Mouse (Mus musculus) frontal cortex, postnatal 10 days (tissue): ENCODE results near the gene Hcar2.

ENCODE experiments used
- DNase-seq, 2 experiments: peaks; one replicate each; pipeline ENCODE4 v3.0.0; 2022; ENCODE audit warnings: low spot score in 2 of 2, mixed read lengths in 1 of 2

Gene Hcar2

GRCm38 (mm10) chr5:123862374-123863350 is 2.6 kb downstream of the Hcar2 start:
- no peak for DNase-seq

GRCm38 (mm10) chr5:123858798-123859197 is 6.5 kb downstream of the Hcar2 start:
- no peak for DNase-seq

DNA sequence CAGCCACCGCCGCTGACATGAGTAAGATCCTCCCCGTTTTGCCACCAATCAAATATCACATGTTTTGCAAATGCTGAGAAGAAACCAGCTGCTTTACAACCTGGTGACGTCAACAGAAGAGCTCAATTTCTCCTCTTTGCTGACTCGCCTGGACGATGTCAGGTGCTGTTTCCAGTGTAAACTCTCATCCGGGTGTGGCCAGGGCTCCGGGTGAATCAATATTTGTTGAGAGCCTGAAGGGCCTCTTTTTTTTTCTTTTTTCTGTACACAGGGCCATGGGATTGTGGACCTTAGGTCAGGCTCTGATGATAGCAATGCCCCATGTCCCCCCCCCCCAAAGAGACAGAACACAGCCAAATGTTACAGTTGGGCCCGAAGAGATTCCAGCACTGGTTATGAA is 10.8 kb downstream of the Hcar2 start:
- DNase-seq = no peak

- no peak for DNase-seq
Measured at GRCm38 (mm10) chr5:123853877-123854504, 11.3 kb downstream of the Hcar2 start.

GRCm38 (mm10) chr5:123851398-123851797 is 13.9 kb downstream of the Hcar2 start:
- DNase-seq = no peak

DNA sequence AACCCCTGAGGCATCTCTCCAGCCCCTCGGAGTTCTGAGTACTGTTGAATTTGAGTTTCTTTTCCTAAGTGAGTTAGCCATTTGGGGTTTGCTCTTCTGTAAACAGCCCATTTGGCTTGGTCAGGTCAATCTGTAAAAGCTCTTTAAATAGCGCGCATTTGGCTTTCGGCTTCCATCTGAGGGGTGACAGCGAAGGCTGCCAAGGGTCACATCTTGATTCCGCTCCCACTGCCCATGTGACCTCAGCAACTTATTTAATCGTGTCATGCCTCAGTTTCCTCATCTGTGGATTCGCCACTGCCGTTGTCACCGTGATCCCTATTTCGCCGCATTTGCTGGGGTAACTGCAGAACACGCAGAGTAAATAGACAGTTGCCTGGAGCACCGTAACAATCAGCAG is 21.0 kb downstream of the Hcar2 start:
- DNase-seq = no peak

GRCm38 (mm10) chr5:123843816-123844215 is 21.5 kb downstream of the Hcar2 start:
- DNase-seq = no peak

GRCm38 (mm10) chr5:123842935-123843282 is 22.4 kb downstream of the Hcar2 start:
- DNase-seq = no peak

DNA sequence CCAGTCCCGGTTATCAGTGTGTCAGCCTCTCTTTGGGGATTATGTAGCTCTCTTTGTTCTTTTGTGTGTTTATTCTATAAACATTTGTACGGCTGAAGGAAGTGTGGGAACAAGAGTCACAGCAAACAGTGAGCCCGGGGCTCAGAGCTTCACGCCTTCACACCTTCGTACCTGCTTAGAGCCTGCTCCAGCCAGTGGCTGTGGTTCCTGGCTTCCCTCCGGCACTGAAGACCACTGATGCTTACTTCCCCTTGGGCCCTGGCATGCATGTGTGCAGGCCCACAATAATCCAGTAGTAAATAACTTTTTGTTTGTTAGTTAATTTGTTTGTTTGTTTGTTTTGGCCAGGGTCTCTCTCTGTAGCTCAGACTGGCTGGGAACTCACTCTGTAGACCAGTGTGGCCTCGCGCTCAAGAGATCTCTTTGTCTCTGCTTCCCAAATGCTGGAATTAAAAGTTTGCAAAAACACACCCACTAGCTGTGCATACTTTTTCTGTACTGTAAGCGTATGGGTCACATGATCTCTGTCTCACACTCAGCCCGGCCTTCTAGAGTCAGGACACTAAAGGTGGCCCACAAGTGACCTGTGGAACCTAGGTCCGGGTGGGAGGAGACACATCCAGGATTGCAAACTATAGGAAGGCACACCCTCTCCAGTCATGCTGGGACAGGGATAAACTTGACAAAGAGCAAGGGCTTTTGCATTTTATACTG is 22.9 kb downstream of the Hcar2 start:
- no peak for DNase-seq

GRCm38 (mm10) chr5:123837371-123837770 is 27.9 kb downstream of the Hcar2 start:
- DNase-seq = no peak

GRCm38 (mm10) chr5:123834836-123835235 is 30.5 kb downstream of the Hcar2 start:
- no peak for DNase-seq

GRCm38 (mm10) chr5:123832309-123832708 is 33.0 kb downstream of the Hcar2 start:
- no peak for DNase-seq

- peak in 1 of 2 experiments; percentile 41 for DNase-seq
Measured at GRCm38 (mm10) chr5:123827659-123828091, 37.6 kb downstream of the Hcar2 start.

GRCm38 (mm10) chr5:123822706-123823105 is 42.6 kb downstream of the Hcar2 start:
- no peak for DNase-seq

DNA sequence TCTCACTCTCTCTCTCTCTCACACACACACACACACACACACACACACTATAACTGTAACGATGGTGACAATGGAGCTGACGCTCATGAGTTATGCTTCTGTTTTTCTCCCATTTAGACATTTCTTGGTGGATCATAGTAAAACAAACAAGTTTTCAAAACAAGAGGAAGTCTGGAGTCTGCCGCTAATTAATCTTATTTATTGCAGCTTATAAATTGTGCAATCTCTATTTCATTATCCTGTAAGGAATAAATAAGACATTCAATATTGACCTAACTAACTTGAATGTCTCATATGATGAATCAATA is 44.1 kb downstream of the Hcar2 start:
- no peak for DNase-seq

- no peak for DNase-seq
Measured at GRCm38 (mm10) chr5:123820501-123821263, 44.6 kb downstream of the Hcar2 start.

DNA sequence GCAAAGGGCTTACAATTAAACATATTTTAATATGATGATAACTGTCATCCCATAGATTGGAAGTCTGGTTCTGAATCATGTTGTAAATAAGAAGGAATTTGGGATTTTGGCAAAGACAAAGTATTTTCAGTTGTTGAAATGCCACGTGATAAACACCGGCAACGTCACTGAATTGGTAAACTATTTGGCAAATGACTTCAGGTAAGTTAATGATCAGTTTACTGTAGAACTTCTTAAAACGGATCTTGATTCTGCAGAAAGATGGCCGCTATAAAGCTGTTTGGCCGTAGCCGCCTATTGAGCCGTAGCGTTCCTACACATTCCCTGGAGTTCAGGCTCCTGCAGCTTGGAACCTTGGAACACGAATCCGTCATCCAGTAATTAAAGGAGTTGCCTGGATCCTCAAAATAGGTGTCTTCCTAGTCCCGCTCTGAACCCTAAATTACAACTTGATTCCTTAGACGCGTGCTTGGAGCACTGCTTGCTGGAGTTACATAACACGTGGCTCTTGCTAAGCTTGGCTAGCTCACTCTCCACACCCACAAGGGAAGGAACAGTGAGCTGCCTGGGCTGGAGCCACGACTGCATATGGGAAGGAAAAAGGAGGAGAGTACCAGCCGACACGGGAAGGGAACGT is 46.2 kb downstream of the Hcar2 start:
- DNase-seq = peak; percentile 13 to 24

- no peak for DNase-seq
Measured at GRCm38 (mm10) chr5:123816891-123817290, 48.4 kb downstream of the Hcar2 start.
